Mouse (Mus musculus) lung, adult 18-20 months (tissue): Measurements from ENCODE around the gene Ncapg2.

Experiments used
- DNase-seq, 2 experiments: peaks; one replicate each; pipeline ENCODE4 v3.0.0; 2022; ENCODE audit warnings: mixed read lengths in 2 of 2

Ncapg2 gene

DNA sequence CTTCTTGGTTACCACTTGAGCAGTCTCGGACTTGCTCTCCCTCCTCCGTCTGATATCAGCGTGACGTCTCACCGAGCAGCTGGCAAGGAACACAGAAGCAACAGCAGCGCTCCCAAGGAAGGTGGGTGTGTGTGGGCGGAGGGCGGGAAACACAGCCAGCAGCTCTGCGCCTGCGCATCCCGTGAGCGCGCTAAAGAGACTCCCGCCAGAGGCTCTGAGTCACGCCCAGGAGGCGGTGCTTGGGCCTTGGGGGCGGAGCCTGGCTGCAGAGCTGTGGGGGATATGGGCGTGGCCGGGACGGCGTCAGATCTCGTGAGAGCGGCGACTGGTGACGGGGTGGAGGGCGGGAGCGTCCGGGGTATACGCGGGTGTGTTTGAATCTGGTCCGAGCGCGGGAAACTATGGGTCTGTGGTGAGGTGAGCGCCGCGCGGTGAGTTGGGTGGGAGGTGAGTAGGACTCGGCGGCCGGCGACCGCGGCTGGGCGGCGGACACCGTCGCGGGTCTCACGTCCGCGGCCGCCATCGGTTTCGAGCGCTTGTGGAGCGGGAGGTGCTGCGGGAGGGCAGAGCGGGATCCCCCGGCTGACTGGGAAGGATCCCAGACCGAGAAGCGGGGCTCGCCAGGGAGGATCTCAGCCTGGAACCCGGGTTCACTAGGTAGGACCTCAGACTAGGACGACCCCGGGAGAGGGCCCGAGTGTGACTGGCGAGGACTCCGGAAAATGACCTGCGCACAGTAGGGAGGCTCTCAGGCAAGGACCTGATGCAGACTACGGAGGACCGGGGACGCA lies at the start of gene Ncapg2:
Ncapg2 (plus strand) TSS at position 358 of the 791 bp plus-strand sequence.
- DNase-seq = peak; percentile 98

DNA sequence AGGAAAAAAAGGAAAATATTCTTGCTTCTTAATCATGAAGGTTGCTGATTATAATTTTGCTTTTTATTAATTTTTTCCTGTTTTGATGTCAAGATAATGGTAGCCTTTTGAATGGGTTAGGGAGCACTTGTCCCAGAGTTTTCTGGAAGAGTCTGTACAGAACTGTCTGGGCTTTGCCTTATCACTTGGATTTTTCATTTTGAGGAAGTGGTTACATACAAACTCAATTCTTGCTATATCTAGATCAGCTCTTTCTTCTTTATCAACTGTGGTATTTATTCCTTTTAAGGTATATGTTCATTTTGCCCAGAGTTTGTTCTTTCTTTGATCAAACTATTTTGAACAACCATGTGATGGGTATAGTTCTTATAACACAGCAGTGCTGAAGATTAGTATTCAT lies 43.1 kb upstream of the Ncapg2 start:
- DNase-seq = no peak

DNA sequence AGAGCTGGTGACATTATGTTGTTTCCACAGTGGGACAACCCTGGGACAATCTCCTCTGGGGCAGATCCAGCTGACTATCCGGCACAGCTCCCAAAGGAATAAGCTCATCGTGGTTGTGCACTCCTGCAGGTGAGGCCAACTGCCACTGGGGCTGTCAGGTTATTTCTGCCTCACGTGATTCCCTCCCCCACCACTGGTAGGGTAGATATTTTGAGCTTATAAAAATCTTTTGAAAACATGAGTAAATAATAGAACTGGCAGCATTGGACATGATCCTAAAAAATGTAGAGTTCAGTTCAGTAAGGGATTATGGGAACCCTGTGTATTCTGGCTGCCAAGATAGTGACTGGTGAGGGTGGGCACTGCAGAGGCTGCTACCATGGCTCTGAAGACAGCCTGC lies 38.3 kb upstream of the Ncapg2 start:
- DNase-seq = no peak

DNA sequence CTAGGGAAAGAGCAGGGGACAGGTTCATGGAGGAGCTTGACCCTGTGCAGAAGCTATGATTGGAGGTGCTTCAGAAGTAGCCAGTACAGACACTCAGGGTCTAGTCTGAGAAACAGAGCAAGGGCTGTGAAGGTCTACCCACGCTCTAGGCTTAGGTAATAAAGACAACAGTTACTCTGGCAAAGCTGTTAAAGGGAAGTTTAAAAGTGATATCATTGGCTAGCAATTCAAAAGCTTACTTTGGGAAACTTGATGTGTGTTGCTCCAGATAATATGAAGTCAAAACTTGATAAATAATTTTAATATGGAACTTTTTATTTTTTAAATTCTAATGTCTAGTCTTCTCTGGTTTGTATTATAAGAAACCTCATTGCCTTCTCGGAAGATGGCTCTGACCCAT lies 37.9 kb upstream of the Ncapg2 start:
- DNase-seq = no peak

DNA sequence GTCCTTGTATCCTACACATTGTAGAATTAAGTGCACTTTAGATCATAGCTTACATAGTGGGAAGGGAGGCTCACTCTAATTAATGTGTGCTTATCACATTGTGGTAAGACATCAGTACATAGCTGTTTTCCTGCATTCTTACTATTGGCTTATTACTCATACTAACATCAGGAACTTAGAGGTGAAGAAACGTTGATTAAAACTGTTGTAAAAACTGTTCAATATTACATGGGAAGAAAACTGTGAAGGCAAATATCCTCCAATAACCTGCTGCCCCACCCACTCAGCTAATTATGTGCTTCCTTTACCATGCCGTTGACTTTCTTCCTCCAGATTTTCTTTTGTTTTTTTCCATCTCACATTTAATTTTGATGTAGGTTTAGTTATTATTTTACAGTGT lies 36.3 kb upstream of the Ncapg2 start:
- no peak for DNase-seq

DNA sequence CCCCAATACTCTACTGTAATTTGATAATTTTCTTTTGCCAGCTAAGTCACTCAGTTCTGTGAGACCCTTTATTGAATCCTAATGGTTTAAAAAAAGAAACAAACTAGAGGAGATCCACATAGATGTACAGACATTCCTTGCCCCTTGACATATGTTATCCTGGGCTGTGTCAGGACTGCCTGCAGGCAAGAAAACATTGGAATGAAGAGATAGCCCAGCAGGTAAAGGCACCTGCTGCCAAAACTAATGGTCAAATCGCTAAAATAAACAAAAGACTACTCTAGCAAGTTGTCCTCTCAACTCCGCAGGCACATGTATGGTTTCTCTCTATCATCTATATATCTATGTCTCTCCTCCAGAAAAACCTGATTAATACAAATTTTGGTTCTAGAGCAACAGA lies 22.1 kb upstream of the Ncapg2 start:
- no peak for DNase-seq

DNA sequence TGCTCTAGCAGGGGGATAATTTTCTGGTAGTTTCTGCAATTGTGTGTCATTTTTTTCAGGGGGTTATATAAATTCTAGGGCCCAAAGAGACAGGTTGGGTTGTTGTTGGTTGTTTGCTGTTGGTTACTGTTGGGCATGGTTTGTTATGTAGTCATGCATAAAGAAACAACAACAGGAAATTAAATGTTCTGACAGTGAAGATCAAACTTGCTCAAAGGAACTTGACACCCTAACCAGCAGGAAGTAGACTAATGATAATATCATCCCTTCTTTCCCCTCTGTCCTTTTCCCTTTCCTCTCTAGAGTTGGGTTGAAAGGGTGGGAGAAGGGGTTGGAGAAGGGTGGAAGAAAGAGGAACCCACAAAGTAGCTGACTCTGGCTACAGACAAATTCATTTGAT lies 21.2 kb upstream of the Ncapg2 start:
- no peak for DNase-seq

DNA sequence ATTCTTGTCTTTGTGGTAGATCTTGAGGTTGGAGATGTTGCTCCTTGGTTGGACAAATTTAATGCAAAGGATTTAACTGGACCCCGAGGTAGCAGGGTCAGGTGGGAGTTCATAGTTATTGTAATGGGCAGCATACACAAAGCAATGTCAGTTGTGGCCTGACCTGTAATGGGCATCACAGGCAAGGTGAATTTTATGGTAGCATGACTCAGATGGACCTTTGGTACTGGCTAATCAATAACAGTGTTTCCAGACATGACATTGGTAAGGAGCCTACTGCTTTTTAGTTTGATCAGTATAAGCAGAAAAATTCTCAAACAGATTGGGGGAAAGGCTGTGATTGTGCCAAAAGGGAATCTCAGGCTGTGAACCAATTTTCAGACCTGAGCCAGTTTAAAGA lies 18.4 kb upstream of the Ncapg2 start:
- no peak for DNase-seq

- no peak for DNase-seq
Measured at GRCm38 (mm10) chr12:116389868-116390267, 15.3 kb upstream of the Ncapg2 start.

GRCm38 (mm10) chr12:116394327-116394726 lies 10.9 kb upstream of the Ncapg2 start:
- no peak for DNase-seq

- no peak for DNase-seq
Measured at GRCm38 (mm10) chr12:116395312-116395711, 9.9 kb upstream of the Ncapg2 start.

GRCm38 (mm10) chr12:116396072-116396695 lies 9.0 kb upstream of the Ncapg2 start:
- no peak for DNase-seq

GRCm38 (mm10) chr12:116404012-116404679 lies 1.1 kb upstream of the Ncapg2 start:
- no peak for DNase-seq

DNA sequence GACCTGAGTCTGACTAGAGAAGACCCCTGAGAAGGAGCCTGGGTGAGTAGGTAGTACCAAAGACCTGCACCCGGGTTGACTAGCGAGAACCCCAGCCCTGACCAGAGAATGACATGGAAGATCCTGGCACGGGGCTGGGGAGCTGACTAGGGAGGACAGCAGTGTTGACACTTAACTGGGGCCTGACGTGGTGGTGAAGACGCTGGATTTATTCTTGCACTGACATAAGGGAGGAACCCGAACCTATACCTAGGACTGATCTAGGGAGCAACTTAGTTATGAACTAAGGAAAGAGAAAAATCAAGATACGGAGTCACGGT lies 594 bp downstream of the Ncapg2 start:
- DNase-seq = no peak

DNA sequence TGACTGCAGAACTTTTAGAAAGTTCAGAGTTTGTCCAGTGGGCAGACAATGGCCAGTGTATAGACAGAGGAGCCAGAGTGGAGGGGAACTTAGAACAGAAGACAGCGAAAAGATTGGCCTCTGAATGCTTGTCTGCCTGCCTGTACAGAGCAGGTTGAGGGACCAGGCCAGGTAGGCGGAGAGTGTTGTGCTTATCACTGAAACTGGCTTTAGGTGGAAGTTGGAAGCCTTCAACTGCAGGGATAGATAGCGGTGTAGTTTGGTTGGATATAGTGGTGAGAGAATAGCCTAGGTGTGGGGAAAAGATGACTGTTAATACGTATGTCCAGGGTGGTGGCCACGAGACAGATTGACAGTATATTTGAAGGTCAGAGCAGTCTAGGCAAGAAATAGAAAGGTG lies 2.7 kb downstream of the Ncapg2 start:
- no peak for DNase-seq

DNA sequence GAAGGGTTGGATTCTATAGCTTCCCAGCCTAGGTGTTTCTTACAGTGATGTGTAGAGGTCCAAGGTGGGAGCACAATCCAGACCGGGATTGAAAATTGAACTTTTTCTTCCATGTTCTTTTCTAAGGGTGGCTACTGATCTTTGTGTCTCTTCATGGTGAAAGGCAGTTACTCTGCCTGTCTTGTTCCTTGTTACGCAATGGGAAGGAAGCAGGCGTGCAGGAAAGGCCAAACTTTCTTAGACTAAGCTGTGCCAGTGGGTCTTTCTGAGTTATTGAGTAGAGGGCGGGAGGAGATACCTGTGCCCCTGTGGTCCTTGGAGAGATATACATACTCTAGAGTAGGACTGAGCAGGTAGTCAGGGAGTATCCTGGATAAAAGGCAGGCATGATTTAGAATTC lies 9.7 kb downstream of the Ncapg2 start:
- DNase-seq = no peak

DNA sequence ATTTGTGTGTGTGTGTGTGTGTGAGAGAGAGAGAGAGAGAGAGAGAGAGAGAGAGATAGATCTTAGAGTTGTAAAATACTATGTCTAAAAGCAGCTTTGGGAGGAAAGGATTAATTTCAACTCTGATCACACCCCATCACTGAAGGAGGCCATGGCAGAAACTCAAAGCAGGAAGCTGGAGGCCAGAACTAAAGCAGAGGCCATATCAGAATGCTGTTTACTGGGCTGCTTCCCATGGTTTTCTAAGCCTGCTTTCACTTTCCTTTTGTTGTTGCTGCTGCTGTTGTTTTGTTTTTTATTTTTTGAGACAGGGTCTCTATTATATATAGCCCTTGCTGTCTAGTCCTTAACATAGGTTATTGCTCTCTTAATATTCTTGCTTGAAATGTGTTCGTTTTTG lies 11.3 kb downstream of the Ncapg2 start:
- DNase-seq = no peak

DNA sequence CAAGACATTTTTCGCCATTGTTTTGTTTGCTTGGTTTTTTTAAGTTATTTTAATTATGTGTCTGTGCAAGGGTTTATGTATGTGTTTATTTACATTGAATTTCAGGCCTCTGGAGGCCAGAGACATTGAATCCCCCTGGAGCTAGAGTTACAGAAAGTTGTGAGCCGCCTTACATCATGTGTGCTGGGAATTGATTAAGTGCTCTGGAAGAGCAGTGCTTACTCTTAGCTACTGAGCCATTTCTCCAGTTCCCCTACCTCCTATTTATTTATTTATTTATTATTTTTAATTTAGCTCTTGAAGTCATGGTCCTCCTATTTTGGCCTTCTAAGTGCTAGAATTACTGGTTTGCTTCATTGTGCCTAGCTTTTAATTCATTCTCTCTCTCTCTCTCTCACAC lies 16.5 kb downstream of the Ncapg2 start:
- no peak for DNase-seq

DNA sequence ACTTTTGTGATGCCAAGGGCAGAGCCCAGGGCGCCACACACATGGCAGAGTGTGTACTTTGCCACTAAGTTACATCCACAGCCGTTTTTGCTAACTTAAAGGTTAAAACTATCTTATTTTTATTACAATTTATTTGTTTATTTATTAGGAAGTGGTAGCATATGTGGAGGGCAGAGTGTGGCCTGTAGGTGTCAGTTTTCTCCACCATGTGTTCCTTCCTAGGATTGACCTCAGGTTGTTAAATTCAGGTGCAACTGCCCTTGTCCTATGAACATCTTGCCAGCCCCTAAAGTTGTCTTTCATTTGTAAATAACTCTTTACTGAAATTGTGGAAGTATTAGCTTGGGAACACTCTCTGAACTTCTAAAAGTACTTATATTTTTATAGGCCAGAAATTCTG lies 20.2 kb downstream of the Ncapg2 start:
- DNase-seq = no peak

- no peak for DNase-seq
Measured at GRCm38 (mm10) chr12:116433742-116434141, 28.5 kb downstream of the Ncapg2 start.

DNA sequence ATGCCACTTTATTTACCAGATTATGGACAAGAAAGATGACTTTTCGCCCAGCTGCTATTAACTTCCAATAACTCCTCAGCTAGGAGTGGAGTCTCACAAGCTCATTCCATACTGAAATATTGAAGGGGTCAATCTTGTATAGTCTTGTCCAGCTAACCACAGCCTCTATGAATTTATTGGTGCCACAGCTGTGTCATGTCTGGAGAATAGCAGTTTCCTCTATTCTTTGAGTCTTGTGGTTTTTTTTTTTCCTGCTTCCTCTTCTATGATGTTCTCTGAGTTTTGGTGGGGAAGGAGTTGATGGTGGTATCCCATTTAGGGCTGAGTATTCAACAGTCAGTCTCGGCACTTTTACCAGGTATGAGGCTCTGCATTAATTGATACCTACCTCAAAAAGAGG lies 30.0 kb downstream of the Ncapg2 start:
- DNase-seq = no peak

GRCm38 (mm10) chr12:116436125-116436524 lies 30.9 kb downstream of the Ncapg2 start:
- DNase-seq = no peak

DNA sequence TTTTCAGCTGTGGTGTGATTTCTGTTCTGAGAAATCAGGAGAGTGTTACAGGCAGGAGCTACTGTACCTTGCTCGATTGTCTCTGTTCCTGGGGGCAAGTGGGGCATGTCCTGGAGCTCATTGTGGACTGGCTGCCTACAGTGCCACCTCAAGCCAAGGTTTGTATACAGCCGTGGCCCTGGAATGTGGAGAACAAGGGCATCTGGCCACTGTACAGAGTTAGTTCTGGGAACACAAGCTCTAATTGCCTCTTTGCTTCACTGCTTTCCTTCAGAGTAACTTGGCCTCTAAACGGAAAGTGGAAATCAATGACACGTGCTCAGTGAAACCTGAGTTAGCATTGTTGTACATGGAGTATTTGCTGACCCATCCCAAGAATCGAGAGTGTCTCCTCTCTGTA lies 33.4 kb downstream of the Ncapg2 start:
- no peak for DNase-seq

- DNase-seq = no peak
Measured at GRCm38 (mm10) chr12:116442184-116442583, 37.0 kb downstream of the Ncapg2 start.
